Mouse (Mus musculus) thymus, postnatal 25 days (tissue): ENCODE measurements around the gene Rpl24.
A peak's percentile ranks its signal among the peaks of the same experiment; 100 is the strongest.

Experiments used
- DNase-seq: peaks from one replicate; pipeline ENCODE4 v3.0.0; 2022

Gene Rpl24

GRCm38 (mm10) chr16:55971735-55972615 is 5.9 kb downstream of the Rpl24 start:
- DNase-seq: no peak

- no peak for DNase-seq
These were observed 6.6 kb downstream of the Rpl24 start for GRCm38 (mm10) chr16:55972626-55973201.

- DNase-seq: peak; percentile 100
These were observed 7.6 kb downstream of the Rpl24 start, which contains the start of gene Zbtb11 for GRCm38 (mm10) chr16:55973431-55974255. Zbtb11 (plus strand) TSS chr16:55973883.

GRCm38 (mm10) chr16:55974256-55974902 is 8.3 kb downstream of the Rpl24 start:
- DNase-seq: peak; percentile 92

- DNase-seq: no peak
These were observed 8.8 kb downstream of the Rpl24 start for GRCm38 (mm10) chr16:55974903-55975285.

- DNase-seq: no peak
These were observed 19.9 kb downstream of the Rpl24 start for GRCm38 (mm10) chr16:55986001-55986400.

- no peak for DNase-seq
These were observed 24.2 kb downstream of the Rpl24 start for GRCm38 (mm10) chr16:55990311-55990710.

- DNase-seq: no peak
These were observed 28.2 kb downstream of the Rpl24 start for GRCm38 (mm10) chr16:55994235-55994634.

GRCm38 (mm10) chr16:56006798-56007197 is 40.7 kb downstream of the Rpl24 start:
- DNase-seq: no peak

GRCm38 (mm10) chr16:56008862-56009261 is 42.8 kb downstream of the Rpl24 start:
- DNase-seq: no peak

- no peak for DNase-seq
These were observed 47.0 kb downstream of the Rpl24 start for GRCm38 (mm10) chr16:56012789-56013743.

GRCm38 (mm10) chr16:56014076-56014475 is 48.0 kb downstream of the Rpl24 start:
- no peak for DNase-seq

- no peak for DNase-seq
These were observed 53.6 kb downstream of the Rpl24 start for GRCm38 (mm10) chr16:56019660-56020059.
